Mouse (Mus musculus): ENCODE measurements around the gene Asb18. TPM values are rescaled to one million over a fixed set of nuclear protein-coding genes. Genes with fewer than 3 reads are reported as not detected.
A peak's percentile ranks its signal among the peaks of the same experiment; 100 is the strongest.

Asb18 gene
- polyA plus RNA-seq, 1 experiment from 2014 or later = not detected

DNA sequence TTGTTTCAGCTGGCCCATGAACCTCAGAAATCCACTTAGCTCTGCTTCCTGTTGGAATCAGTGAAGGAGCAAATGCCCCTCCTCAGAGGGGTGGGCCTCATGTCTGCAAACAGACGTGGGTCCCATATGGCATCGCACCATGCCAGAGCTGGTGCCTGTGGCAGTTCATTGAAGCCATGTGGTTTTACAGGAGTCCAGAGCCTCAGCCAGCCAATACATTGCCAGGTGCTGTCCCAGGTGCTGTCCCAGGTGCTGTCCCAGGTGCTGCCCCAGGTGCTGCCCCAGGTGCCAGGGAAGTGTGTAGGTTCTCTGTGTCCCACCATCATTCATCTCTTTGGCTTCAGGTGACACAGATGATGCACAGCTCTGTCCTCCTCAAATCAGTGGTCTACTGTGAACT, 13.8 kb upstream of the Asb18 start:
- WGBS (ENCODE audit: insufficient replicate concordance) = 44% methylated on average over 2 of the region's 2 CpGs
- no peak for DNase-seq
- no peaks in the 10 kb centered on the region for H3K36me3 ChIP-seq (replicated peaks; ENCODE audit: insufficient read depth, low read length)
- H3K27ac ChIP-seq (ENCODE audit: low read depth) = no peak overlapping the region
- TF ChIP-seq CTCF (IDR thresholded peaks at IDR 0.05; ENCODE audit: low read depth) = no peak
- no peak for TF ChIP-seq EP300 (IDR thresholded peaks at IDR 0.05; ENCODE audit: low read depth)
- H3K4me1 ChIP-seq (ENCODE audit: insufficient read depth) = no peaks in the 10 kb centered on the region
- no peaks in the 10 kb centered on the region for H3K27me3 ChIP-seq (ENCODE audit: insufficient read depth, low read length)
- no peak overlapping the region for H3K4me2 ChIP-seq (ENCODE audit: low read depth, low read length)
- H3K9ac ChIP-seq (replicated peaks) = no peak overlapping the region
- no peaks in the 10 kb centered on the region for H3K9me3 ChIP-seq (ENCODE audit: low read length)
- ATAC-seq = no peak
- no peak overlapping the region for H3K4me3 ChIP-seq (ENCODE audit: low read depth, low read length)

- H3K27me3 ChIP-seq (ENCODE audit: insufficient read depth, low read length) = no peaks in the 10 kb centered on the region
- DNase-seq = no peak
- H3K4me1 ChIP-seq (ENCODE audit: insufficient read depth) = no peaks in the 10 kb centered on the region
- H3K27ac ChIP-seq (ENCODE audit: low read depth) = no peak overlapping the region
- no peaks in the 10 kb centered on the region for H3K9me3 ChIP-seq (ENCODE audit: low read length)
- no peak overlapping the region for H3K9ac ChIP-seq (replicated peaks)
- no peak overlapping the region for H3K4me2 ChIP-seq (ENCODE audit: low read depth, low read length)
- TF ChIP-seq EP300 (IDR thresholded peaks at IDR 0.05; ENCODE audit: low read depth) = no peak
- peak; percentile 64 for TF ChIP-seq CTCF (IDR thresholded peaks at IDR 0.05; ENCODE audit: low read depth)
- H3K4me3 ChIP-seq (ENCODE audit: low read depth, low read length) = no peak overlapping the region
- no peaks in the 10 kb centered on the region for H3K36me3 ChIP-seq (replicated peaks; ENCODE audit: insufficient read depth, low read length)
- WGBS (ENCODE audit: insufficient replicate concordance) = 13% methylated on average over 3 of the region's 3 CpGs
- ATAC-seq = no peak
Measured at GRCm38 (mm10) chr1:90026945-90027344, 12.5 kb upstream of the Asb18 start.

- 78% methylated on average over 5 of the region's 5 CpGs for WGBS (ENCODE audit: insufficient replicate concordance)
- TF ChIP-seq CTCF (IDR thresholded peaks at IDR 0.05; ENCODE audit: low read depth) = no peak
- no peak for TF ChIP-seq EP300 (IDR thresholded peaks at IDR 0.05; ENCODE audit: low read depth)
- no peaks in the 10 kb centered on the region for H3K27me3 ChIP-seq (ENCODE audit: insufficient read depth, low read length)
- H3K4me2 ChIP-seq (ENCODE audit: low read depth, low read length) = no peak overlapping the region
- ATAC-seq (no peak), DNase-seq (no peak)
- no peaks in the 10 kb centered on the region for H3K9me3 ChIP-seq (ENCODE audit: low read length)
- no peak overlapping the region for H3K9ac ChIP-seq (replicated peaks)
- H3K4me3 ChIP-seq (ENCODE audit: low read depth, low read length) = no peak overlapping the region
- no peaks in the 10 kb centered on the region for H3K4me1 ChIP-seq (ENCODE audit: insufficient read depth)
- no peak overlapping the region for H3K27ac ChIP-seq (ENCODE audit: low read depth)
- no peaks in the 10 kb centered on the region for H3K36me3 ChIP-seq (replicated peaks; ENCODE audit: insufficient read depth, low read length)
Measured at GRCm38 (mm10) chr1:90020336-90020735, 5.9 kb upstream of the Asb18 start.

GRCm38 (mm10) chr1:90018071-90018470, 3.6 kb upstream of the Asb18 start:
- DNase-seq (no peak), ATAC-seq (no peak)
- TF ChIP-seq CTCF (IDR thresholded peaks at IDR 0.05; ENCODE audit: low read depth) = no peak
- TF ChIP-seq EP300 (IDR thresholded peaks at IDR 0.05; ENCODE audit: low read depth) = no peak
- no peaks in the 10 kb centered on the region for H3K36me3 ChIP-seq (replicated peaks; ENCODE audit: insufficient read depth, low read length)
- H3K9me3 ChIP-seq (ENCODE audit: low read length) = no peaks in the 10 kb centered on the region
- no peaks in the 10 kb centered on the region for H3K27me3 ChIP-seq (ENCODE audit: insufficient read depth, low read length)
- H3K9ac ChIP-seq (replicated peaks) = no peak overlapping the region
- no peak overlapping the region for H3K4me2 ChIP-seq (ENCODE audit: low read depth, low read length)
- H3K27ac ChIP-seq (ENCODE audit: low read depth) = no peak overlapping the region
- H3K4me1 ChIP-seq (ENCODE audit: insufficient read depth) = no peaks in the 10 kb centered on the region
- no peak overlapping the region for H3K4me3 ChIP-seq (ENCODE audit: low read depth, low read length)
- 67% methylated on average over 6 of the region's 6 CpGs for WGBS (ENCODE audit: insufficient replicate concordance)

DNA sequence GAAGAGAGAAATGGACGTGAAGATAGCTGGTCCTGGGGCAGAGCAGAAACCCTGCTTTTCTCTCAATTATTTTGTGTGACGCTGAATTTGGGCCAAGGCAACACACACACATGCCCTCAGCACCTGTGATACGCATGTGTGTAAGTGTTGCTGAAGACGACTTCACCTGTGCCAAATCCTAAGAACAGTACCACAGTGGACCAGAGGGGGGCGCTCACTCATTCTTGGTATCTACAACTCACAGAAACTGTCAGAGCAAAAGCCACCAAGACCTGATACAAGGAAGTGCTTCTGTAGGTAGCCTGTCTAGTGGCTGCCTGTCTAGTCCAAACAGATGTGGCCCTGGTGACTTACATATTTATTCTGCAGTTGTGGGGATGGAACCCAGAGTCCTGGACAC, 1.2 kb downstream of the Asb18 start:
- Histone ChIP-seq H3K27me3 (ENCODE audit: insufficient read depth, low read length) (no peaks in the 10 kb centered on the region), H3K9ac (replicated peaks) (no peak overlapping the region), H3K4me2 (ENCODE audit: low read depth, low read length) (no peak overlapping the region), H3K36me3 (replicated peaks; ENCODE audit: insufficient read depth, low read length) (no peaks in the 10 kb centered on the region), H3K9me3 (ENCODE audit: low read length) (no peaks in the 10 kb centered on the region), H3K4me1 (ENCODE audit: insufficient read depth) (no peaks in the 10 kb centered on the region), H3K4me3 (ENCODE audit: low read depth, low read length) (no peak overlapping the region), H3K27ac (ENCODE audit: low read depth) (no peak overlapping the region)
- WGBS (ENCODE audit: insufficient replicate concordance) = 76% methylated on average over 5 of the region's 5 CpGs
- no peak for DNase-seq
- TF ChIP-seq CTCF (IDR thresholded peaks at IDR 0.05; ENCODE audit: low read depth) (0 out of 2 replicates have a peak, but pooled peaks have one; percentile 24), EP300 (IDR thresholded peaks at IDR 0.05; ENCODE audit: low read depth) (no peak)
- ATAC-seq = no peak

- no peaks in the 10 kb centered on the region for H3K4me1 ChIP-seq (ENCODE audit: insufficient read depth)
- no peaks in the 10 kb centered on the region for H3K9me3 ChIP-seq (ENCODE audit: low read length)
- H3K27me3 ChIP-seq (ENCODE audit: insufficient read depth, low read length) = no peaks in the 10 kb centered on the region
- TF ChIP-seq CTCF (IDR thresholded peaks at IDR 0.05; ENCODE audit: low read depth) (peak; percentile 32; the same call in 1 of the 2 replicates), EP300 (IDR thresholded peaks at IDR 0.05; ENCODE audit: low read depth) (no peak)
- ATAC-seq (no peak), DNase-seq (no peak)
- 67% methylated on average over 7 of the region's 7 CpGs for WGBS (ENCODE audit: insufficient replicate concordance)
- H3K9ac ChIP-seq (replicated peaks) = no peak overlapping the region
- H3K4me2 ChIP-seq (ENCODE audit: low read depth, low read length) = no peak overlapping the region
- no peak overlapping the region for H3K27ac ChIP-seq (ENCODE audit: low read depth)
- no peaks in the 10 kb centered on the region for H3K36me3 ChIP-seq (replicated peaks; ENCODE audit: insufficient read depth, low read length)
- no peak overlapping the region for H3K4me3 ChIP-seq (ENCODE audit: low read depth, low read length)
Measured at GRCm38 (mm10) chr1:90012850-90013249, 1.6 kb downstream of the Asb18 start.

DNA sequence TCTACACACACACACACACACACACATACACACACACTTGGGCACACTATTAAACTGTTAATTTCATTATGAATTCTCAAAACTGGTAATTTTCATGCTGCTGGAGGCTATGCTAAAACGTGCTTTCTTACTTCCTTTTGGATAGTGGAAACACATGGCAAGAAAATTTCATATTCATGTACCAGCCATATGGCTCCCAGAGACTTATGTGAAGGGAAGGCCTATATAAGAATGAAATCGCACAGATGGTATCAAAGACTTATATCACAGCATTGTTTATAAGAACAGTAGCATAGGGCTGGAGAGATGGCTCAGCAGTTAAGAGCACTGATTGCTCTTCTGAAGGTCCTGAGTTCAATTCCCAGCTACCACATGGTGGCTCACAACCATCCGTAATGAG, 2.3 kb downstream of the Asb18 start:
- H3K36me3 ChIP-seq (replicated peaks; ENCODE audit: insufficient read depth, low read length) = no peaks in the 10 kb centered on the region
- no peak overlapping the region for H3K4me2 ChIP-seq (ENCODE audit: low read depth, low read length)
- DNase-seq = no peak
- WGBS (ENCODE audit: insufficient replicate concordance) = 70% methylated on average over 3 of the region's 3 CpGs
- no peak for TF ChIP-seq EP300 (IDR thresholded peaks at IDR 0.05; ENCODE audit: low read depth)
- TF ChIP-seq CTCF (IDR thresholded peaks at IDR 0.05; ENCODE audit: low read depth) = no peak
- no peak overlapping the region for H3K9ac ChIP-seq (replicated peaks)
- H3K4me1 ChIP-seq (ENCODE audit: insufficient read depth) = no peaks in the 10 kb centered on the region
- H3K9me3 ChIP-seq (ENCODE audit: low read length) = no peaks in the 10 kb centered on the region
- no peak overlapping the region for H3K4me3 ChIP-seq (ENCODE audit: low read depth, low read length)
- H3K27ac ChIP-seq (ENCODE audit: low read depth) = no peak overlapping the region
- ATAC-seq = no peak
- H3K27me3 ChIP-seq (ENCODE audit: insufficient read depth, low read length) = no peaks in the 10 kb centered on the region

Data from liver, postnatal 0 days (tissue).